Mouse (Mus musculus) thymus, adult 18-20 months (tissue): ENCODE results near the gene Fa2h.
A peak's percentile ranks its signal among the peaks of the same experiment; 100 is the strongest.

Experiments
- DNase-seq, 2 experiments: peaks; one replicate each; pipeline ENCODE4 v3.0.0; 2022; ENCODE audit warnings: mixed read lengths in 2 of 2

Fa2h gene

GRCm38 (mm10) chr8:111393391-111394363 is at the start of gene Fa2h:
Gene Fa2h, minus strand, starts transcription at chr8:111393824.
- peak; percentile 13 to 30 for DNase-seq

- DNase-seq, result peak in 1 of 2 experiments; percentile 18
These were observed 45.6 kb upstream of the Fa2h start for GRCm38 (mm10) chr8:111439189-111439588.

GRCm38 (mm10) chr8:111435071-111435828 is 41.6 kb upstream of the Fa2h start:
- no peak for DNase-seq

DNA sequence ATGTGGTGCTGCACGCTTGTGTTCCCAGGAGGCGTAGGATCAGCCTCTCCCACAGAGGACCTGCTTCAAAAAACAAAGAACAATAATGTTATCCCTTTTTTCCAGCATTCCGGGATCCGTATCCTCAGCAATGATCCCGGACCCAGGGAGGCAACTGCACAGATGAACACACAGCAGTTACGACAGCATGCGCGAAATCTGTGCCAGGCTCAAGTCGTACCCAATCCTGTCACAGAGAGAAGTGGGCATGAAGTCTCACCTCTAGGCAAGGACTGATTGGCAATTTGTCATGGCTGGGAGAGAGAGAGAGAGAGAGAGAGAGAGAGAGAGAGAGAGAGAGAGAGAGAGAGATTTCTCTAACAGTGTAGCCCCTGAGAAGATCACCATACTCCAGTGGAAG is 31.0 kb upstream of the Fa2h start:
- no peak for DNase-seq

GRCm38 (mm10) chr8:111424181-111424580 is 30.6 kb upstream of the Fa2h start:
- DNase-seq, result no peak

DNA sequence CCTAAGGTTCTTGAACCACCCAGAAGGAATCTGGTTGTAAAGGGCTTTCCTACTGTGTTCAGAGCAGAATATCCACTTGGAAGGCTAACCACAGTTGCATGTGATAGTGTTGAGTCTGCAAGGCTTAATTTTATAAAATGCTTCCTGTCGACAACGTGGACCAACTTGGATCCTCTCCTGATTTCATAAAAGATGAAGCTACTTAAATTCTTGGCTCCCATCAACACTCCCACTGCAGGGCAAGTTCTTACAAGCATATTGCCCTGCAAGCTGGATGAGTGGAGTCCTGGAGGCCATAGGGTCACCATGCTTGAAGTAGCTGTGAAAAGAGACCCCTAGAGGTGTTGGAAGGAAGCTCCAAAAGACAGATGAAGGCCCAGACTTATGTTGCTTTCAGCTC is 29.0 kb upstream of the Fa2h start:
- no peak for DNase-seq

GRCm38 (mm10) chr8:111419171-111419570 is 25.5 kb upstream of the Fa2h start:
- DNase-seq, result no peak

GRCm38 (mm10) chr8:111418601-111419000 is 25.0 kb upstream of the Fa2h start:
- DNase-seq, result no peak

DNA sequence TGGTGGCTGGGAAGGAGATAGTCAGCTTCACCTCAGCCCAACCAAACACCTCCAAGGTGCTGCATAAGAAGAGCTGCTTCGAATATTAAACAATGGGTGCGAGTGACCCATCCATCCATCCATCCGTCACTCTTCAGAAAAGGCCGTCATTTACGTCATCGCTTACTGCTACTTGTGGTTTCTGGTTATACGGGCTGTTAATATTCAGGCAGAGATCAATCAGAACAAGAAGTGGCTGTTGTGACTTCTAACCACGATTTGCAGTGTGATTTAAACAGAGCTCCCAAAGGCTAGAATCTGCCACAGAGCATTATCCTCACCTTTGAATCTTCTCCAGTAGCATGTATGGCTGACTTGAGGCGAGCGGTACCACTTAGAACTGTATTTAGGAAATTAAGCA is 23.6 kb upstream of the Fa2h start:
- DNase-seq, result no peak

- DNase-seq, result no peak
These were observed 9.8 kb upstream of the Fa2h start for GRCm38 (mm10) chr8:111403391-111403790.

GRCm38 (mm10) chr8:111391268-111391667 is 2.4 kb downstream of the Fa2h start:
- no peak for DNase-seq

- no peak for DNase-seq
These were observed 2.8 kb downstream of the Fa2h start for GRCm38 (mm10) chr8:111390837-111391236.

- DNase-seq, result no peak
These were observed 4.0 kb downstream of the Fa2h start for GRCm38 (mm10) chr8:111389581-111389980.

DNA sequence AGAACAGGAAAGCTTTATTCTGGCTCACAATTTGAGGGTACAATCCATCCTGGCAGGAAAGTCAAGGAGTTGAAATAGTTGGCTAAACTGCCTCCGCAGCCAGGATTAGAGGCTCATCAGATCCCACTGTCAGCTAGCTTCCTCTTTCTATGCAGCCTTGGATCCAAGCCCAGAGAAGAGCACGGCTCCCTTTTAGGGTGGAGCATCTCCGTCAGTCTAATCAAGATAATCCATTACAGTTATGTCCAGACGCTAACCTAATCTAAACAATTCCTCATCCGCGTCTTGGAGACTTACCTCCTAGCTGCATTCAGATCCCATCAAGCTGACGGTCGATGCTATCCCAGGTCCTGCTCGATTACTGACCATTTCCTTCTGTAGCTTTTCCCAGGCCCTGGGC is 7.7 kb downstream of the Fa2h start:
- no peak for DNase-seq

DNA sequence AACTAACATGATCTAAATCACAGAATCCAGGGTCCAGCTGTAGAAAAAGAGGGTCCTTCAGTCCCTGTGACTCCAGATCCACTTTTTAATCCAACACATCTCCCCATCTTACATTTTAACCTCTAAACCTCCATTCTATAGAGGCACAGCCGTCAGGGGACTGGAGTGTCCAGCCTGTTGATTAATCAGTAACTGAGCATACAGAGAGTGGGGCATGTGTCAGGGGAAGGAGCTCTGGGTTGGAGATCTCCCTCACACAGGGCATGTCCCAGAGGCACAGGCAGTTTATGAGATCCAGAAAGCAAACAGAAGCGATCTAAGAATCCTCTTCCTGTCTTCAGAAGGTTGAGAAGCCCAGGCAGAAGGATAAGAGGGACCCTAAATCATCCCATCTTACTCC is 9.0 kb downstream of the Fa2h start:
- no peak for DNase-seq

DNA sequence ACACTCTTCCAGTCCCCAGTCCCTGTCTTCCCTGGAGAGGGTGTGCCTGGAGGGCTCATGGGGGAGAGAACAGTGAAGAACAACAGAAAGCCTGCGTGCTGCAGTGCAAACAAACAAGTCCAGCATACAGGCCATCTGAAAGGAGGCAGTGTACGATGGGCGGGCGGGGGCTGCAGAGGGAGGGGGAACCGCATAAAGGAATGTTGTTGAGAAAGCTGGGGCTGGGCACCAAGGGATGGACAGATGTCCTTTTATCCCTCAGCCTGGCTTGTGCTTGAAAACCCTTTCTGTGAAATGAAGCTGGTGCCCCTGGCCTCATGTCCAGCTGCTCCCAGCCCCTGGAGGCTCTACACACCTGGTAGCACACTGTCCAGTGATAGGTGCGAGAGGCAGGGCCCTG is 18.4 kb downstream of the Fa2h start:
- no peak for DNase-seq

DNA sequence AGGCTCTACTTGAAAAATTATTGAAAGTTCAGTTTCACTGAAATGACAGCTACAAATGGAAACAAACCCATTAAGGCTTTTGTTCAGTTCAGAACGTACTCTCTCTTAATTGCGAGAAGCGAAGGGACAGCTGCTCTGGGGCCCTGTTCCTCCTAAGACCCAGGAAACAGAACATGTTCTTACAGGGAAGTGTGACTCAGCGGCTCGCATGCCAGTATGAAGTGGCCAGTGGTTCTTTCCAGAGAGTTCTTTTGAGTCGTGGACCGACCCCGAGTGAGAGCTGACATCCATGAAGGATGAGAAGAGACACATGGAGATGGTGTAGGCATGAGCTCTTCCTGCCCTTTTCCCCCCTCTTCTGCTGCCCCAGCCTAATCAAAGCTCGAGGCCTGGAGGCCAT is 23.9 kb downstream of the Fa2h start:
- no peak for DNase-seq

DNA sequence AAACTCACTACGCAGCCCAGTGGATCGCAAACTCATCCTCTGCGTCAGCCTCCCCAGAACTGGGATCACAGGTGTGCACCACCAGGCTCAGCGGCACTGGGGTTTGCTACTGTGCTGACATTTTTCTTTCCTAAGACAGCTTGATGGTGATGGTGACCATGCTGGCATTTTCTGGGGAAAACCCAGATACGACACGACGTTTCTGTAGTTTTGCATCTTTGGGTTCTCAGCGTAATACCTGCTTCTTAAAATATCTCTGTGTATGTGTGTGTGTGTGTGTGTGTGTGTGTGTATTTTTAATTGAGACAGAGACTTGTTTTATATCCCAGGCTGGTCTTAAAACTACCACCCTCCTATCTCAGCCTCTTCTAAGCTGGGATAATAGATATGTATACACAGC is 26.3 kb downstream of the Fa2h start:
- DNase-seq, result no peak

DNA sequence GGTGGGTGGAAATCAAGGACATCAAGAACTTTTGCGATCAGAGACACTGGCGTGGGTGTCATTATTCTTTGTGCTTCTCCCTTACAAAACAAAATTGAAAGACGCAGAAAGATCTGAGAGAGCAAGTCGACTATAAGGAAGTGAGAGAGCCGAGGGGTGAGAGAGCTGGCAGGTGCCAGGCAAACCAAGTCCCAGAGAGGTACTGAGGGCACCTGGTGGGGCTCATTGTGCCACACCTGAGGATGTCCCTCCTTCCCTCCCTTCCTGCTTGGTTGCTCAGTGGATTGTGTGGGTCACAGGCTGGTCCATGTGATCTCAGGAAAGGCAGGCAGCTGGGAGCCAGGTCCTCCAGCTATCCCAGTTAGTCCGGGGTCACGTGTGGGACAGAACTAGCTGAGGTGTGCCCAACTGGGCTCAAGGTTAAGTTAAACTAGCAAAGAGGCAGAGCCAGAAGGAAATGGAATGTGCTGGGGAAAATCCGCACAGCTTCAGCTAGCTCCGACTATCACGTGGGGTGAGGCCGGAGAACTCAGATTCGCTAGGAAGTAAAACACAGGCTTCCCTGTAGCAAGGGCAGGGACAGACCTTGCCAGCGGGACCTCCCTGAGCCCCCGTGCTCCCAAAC is 26.9 kb downstream of the Fa2h start:
- DNase-seq, result no peak

- DNase-seq, result no peak
These were observed 30.1 kb downstream of the Fa2h start for GRCm38 (mm10) chr8:111363489-111363888.

GRCm38 (mm10) chr8:111360579-111361209 is 32.9 kb downstream of the Fa2h start:
- DNase-seq, result no peak

DNA sequence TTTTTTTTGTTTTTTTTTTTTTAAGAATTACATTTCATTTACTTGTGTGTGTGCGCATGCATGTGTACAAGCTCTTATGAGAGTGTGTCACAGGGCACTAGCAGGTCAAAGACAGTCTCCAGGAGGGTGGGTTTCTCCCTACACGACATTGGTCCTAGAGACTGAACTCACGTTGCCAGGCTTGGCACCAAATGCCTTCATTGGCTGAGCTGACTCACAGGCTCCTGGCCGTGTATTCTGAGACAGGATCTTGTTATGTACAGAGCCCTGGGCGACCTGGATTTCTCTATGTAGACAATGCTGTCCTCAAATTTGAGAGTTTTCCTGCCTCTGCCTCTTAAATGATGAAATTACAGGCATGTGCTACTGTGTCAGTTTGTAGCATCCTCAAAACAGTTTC is 33.7 kb downstream of the Fa2h start:
- DNase-seq, result no peak

DNA sequence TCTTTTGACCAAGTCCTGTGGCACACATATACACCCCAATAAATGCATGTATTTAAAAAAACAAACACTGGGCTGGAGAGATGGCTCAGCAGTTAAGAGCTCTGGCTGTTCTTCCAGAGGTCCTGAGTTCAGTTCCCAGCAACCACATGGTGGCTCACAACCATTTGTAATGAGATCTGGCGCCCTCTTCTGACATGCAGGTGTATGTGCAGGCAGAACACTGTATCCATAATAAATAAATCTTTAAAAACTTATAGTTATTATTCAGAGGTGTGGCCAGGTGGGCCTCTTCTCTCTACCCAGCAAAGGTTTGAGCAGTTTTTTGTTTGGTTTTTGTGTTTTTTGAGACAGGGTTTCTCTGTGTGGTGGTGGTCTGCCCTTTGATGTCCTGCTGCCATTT is 34.7 kb downstream of the Fa2h start:
- no peak for DNase-seq
